Mouse (Mus musculus): Measurements from ENCODE around the gene Dusp8.

DNA sequence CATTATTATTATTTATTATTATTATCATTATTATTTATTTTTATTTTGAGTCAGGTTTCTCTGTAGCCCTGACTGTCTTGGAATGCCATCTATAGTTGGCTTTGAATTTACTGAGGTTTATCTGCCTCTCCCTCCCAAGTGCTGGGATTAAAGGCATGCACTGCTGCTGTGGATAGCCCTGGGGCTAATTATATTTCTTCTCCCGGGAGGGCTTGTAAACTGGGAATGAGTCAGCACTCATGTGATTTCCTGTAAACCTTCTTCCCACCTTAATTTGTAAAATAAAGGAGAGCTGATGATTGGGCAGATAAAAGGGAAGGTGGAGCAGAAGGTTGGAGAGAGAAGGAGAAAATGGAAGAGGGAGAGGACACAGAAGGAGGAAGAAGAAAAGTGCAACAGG is 45.1 kb upstream of the Dusp8 start:
- TF ChIP-seq CTCF (IDR thresholded peaks at IDR 0.05; ENCODE audit: low read depth): no peak
- TF ChIP-seq EP300 (IDR thresholded peaks at IDR 0.05; ENCODE audit: low read depth): no peak
